Mouse (Mus musculus): Measurements from ENCODE around the gene Hivep3. TPM values are rescaled to one million over a fixed set of nuclear protein-coding genes. Genes with fewer than 3 reads are reported as not detected.

The Hivep3 gene
- 16.5 and 17.2 TPM in 2 replicates for polyA plus RNA-seq (2014; fragmentation: Nextera tagmentation; extraction: Ambion mirVana)

- peak within 1 kb of the TSS; percentile 93 for H3K4me3 ChIP-seq (replicated peaks; ENCODE audit: low read length)
- no peaks in the 10 kb centered on the region for H3K36me3 ChIP-seq (replicated peaks; ENCODE audit: control insufficient read depth, insufficient read depth)
- DNase-seq (ENCODE audit: low spot score) (peak; percentile 96), ATAC-seq (ENCODE audit: low FRiP score) (peak; percentile 98)
- H3K9me3 ChIP-seq (ENCODE audit: control insufficient read depth, low read length), result no peaks in the 10 kb centered on the region
- peaks cover 8% of the 10 kb centered on the region for H3K4me1 ChIP-seq (replicated peaks; ENCODE audit: control insufficient read depth, insufficient read depth, low read length)
- peak within 1 kb of the TSS; percentile 98 for H3K4me2 ChIP-seq (replicated peaks)
- H3K9ac ChIP-seq, result peak within 1 kb of the TSS; percentile 74
- peak within 1 kb of the TSS; percentile 54; the same call in 1 of the 2 replicates for H3K27ac ChIP-seq
- peaks cover 16% of the 10 kb centered on the region; the same call in 1 of the 2 replicates for H3K27me3 ChIP-seq (ENCODE audit: control insufficient read depth, insufficient read depth, low read length)
- WGBS, result under 1% methylated on average over 34 of the region's 47 CpGs
Observed at GRCm38 (mm10) chr4:119733184-119733880, at the start of gene Hivep3. TSS of gene Hivep3 (plus strand) at chr4:119733784.

- Histone ChIP-seq H3K27ac (no peak overlapping the region), H3K9me3 (ENCODE audit: control insufficient read depth, low read length) (no peaks in the 10 kb centered on the region)
- no peak for ATAC-seq (ENCODE audit: low FRiP score)
Observed at GRCm38 (mm10) chr4:119685746-119686145, 47.8 kb upstream of the Hivep3 start.

GRCm38 (mm10) chr4:119698339-119698738 is 35.2 kb upstream of the Hivep3 start:
- DNase-seq (ENCODE audit: low spot score), result no peak
- Histone ChIP-seq H3K9me3 (ENCODE audit: control insufficient read depth, low read length) (no peaks in the 10 kb centered on the region), H3K27me3 (ENCODE audit: control insufficient read depth, insufficient read depth, low read length) (no peaks in the 10 kb centered on the region), H3K4me2 (replicated peaks) (no peak overlapping the region), H3K9ac (no peak overlapping the region), H3K4me1 (replicated peaks; ENCODE audit: control insufficient read depth, insufficient read depth, low read length) (no peaks in the 10 kb centered on the region), H3K36me3 (replicated peaks; ENCODE audit: control insufficient read depth, insufficient read depth) (no peaks in the 10 kb centered on the region), H3K4me3 (replicated peaks; ENCODE audit: low read length) (no peak overlapping the region), H3K27ac (no peak overlapping the region)
- WGBS, result 39% methylated on average over 2 of the region's 2 CpGs
- ATAC-seq (ENCODE audit: low FRiP score), result no peak

More at GRCm38 (mm10) chr4:119685746-119686145, 47.8 kb upstream of the Hivep3 start:
- no peak overlapping the region for H3K4me2 ChIP-seq (replicated peaks)
- H3K4me1 ChIP-seq (replicated peaks; ENCODE audit: control insufficient read depth, insufficient read depth, low read length), result no peaks in the 10 kb centered on the region; the same call in 1 of the 2 replicates
- 93% methylated on average over 2 of the region's 2 CpGs for WGBS
- H3K27me3 ChIP-seq (ENCODE audit: control insufficient read depth, insufficient read depth, low read length), result no peaks in the 10 kb centered on the region
- H3K9ac ChIP-seq, result no peak overlapping the region
- no peak for DNase-seq (ENCODE audit: low spot score)
- no peaks in the 10 kb centered on the region for H3K36me3 ChIP-seq (replicated peaks; ENCODE audit: control insufficient read depth, insufficient read depth)
- no peak overlapping the region for H3K4me3 ChIP-seq (replicated peaks; ENCODE audit: low read length)

- H3K4me3 ChIP-seq (replicated peaks; ENCODE audit: low read length), result no peak overlapping the region
- H3K27ac ChIP-seq, result no peak overlapping the region
- no peak overlapping the region for H3K4me2 ChIP-seq (replicated peaks)
- H3K9me3 ChIP-seq (ENCODE audit: control insufficient read depth, low read length), result no peaks in the 10 kb centered on the region
- no peak for DNase-seq (ENCODE audit: low spot score)
- H3K27me3 ChIP-seq (ENCODE audit: control insufficient read depth, insufficient read depth, low read length), result no peaks in the 10 kb centered on the region
- no peaks in the 10 kb centered on the region for H3K4me1 ChIP-seq (replicated peaks; ENCODE audit: control insufficient read depth, insufficient read depth, low read length)
- no peak for ATAC-seq (ENCODE audit: low FRiP score)
- no peak overlapping the region for H3K9ac ChIP-seq
- 86% methylated on average over 11 of the region's 11 CpGs for WGBS
- no peaks in the 10 kb centered on the region for H3K36me3 ChIP-seq (replicated peaks; ENCODE audit: control insufficient read depth, insufficient read depth)
Observed at GRCm38 (mm10) chr4:119701269-119701954, 32.2 kb upstream of the Hivep3 start.

DNA sequence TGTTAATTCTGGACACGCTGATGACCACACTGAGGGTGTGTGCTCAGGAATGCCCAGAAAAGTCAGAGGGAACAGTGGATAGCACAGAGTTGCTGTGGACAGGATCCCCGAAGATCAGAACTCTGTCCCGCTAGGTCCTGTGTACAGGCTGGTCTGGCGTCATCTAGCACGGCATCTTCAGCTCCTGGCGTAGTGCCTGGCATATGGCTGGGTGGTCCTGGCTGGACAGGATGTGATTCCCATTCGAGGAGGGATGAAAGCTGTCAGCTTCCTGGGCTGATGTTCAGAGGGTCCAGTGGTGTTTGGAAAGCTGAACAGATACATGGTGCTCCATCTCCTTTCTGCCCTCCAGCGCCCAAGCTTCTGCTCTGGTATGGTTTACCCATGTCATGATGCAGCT is 29.6 kb upstream of the Hivep3 start:
- no peak overlapping the region for H3K9ac ChIP-seq
- no peaks in the 10 kb centered on the region for H3K36me3 ChIP-seq (replicated peaks; ENCODE audit: control insufficient read depth, insufficient read depth)
- H3K4me1 ChIP-seq (replicated peaks; ENCODE audit: control insufficient read depth, insufficient read depth, low read length), result no peaks in the 10 kb centered on the region
- no peak overlapping the region for H3K4me3 ChIP-seq (replicated peaks; ENCODE audit: low read length)
- no peak overlapping the region for H3K27ac ChIP-seq
- ATAC-seq (ENCODE audit: low FRiP score), result no peak
- no peaks in the 10 kb centered on the region for H3K9me3 ChIP-seq (ENCODE audit: control insufficient read depth, low read length)
- H3K27me3 ChIP-seq (ENCODE audit: control insufficient read depth, insufficient read depth, low read length), result no peaks in the 10 kb centered on the region
- 89% methylated on average over 8 of the region's 8 CpGs for WGBS
- H3K4me2 ChIP-seq (replicated peaks), result no peak overlapping the region
- DNase-seq (ENCODE audit: low spot score), result no peak

DNA sequence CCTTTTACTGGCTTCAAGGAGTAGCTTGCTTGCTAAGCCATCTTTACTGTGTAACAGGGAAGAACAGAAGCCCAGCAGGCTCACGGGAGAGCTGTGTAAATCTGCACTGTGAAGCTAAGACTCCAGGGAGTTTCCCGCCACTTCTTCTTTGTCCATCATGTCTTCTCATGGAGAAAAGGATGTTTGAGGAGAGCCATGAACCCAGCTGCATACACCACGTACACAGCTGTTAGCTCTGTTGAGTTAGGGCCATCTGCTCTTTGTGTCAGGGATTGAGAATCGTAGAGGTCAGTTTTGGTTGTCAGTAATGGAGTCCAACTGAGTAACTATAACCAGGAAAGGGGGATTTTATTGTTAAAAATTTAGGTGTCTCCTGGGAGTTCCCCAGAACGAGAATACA is 26.3 kb upstream of the Hivep3 start:
- ATAC-seq (ENCODE audit: low FRiP score), result no peak
- Histone ChIP-seq H3K9ac (no peak overlapping the region), H3K4me3 (replicated peaks; ENCODE audit: low read length) (no peak overlapping the region), H3K27me3 (ENCODE audit: control insufficient read depth, insufficient read depth, low read length) (no peaks in the 10 kb centered on the region), H3K27ac (no peak overlapping the region), H3K4me1 (replicated peaks; ENCODE audit: control insufficient read depth, insufficient read depth, low read length) (no peaks in the 10 kb centered on the region), H3K36me3 (replicated peaks; ENCODE audit: control insufficient read depth, insufficient read depth) (no peaks in the 10 kb centered on the region), H3K4me2 (replicated peaks) (no peak overlapping the region), H3K9me3 (ENCODE audit: control insufficient read depth, low read length) (no peaks in the 10 kb centered on the region)
- no peak for DNase-seq (ENCODE audit: low spot score)
- 48% methylated on average over 5 of the region's 5 CpGs for WGBS

DNA sequence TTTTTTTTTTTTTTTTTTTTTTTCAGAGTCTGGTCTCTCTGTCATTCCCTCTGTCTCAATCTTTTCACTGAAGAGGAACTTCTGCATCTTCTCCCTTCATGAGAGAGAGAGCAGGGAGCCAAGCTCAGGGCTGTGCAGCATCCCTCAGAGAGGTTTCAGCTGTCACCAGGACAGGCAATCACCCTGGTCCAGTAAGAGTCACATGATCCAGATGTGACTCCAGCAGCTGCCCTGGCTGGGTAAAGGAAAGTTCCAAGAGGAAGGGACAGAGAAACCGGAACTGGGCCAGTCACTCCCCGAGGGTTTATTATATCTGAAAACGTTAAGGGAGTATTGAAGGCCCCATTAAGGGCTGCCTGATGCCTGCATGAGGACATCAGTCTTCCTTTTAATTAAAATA is 25.8 kb upstream of the Hivep3 start:
- Histone ChIP-seq H3K27ac (no peak overlapping the region), H3K4me1 (replicated peaks; ENCODE audit: control insufficient read depth, insufficient read depth, low read length) (no peaks in the 10 kb centered on the region), H3K4me3 (replicated peaks; ENCODE audit: low read length) (no peak overlapping the region), H3K9me3 (ENCODE audit: control insufficient read depth, low read length) (no peaks in the 10 kb centered on the region), H3K27me3 (ENCODE audit: control insufficient read depth, insufficient read depth, low read length) (no peaks in the 10 kb centered on the region), H3K4me2 (replicated peaks) (no peak overlapping the region), H3K9ac (no peak overlapping the region), H3K36me3 (replicated peaks; ENCODE audit: control insufficient read depth, insufficient read depth) (no peaks in the 10 kb centered on the region)
- DNase-seq (ENCODE audit: low spot score) (no peak), ATAC-seq (ENCODE audit: low FRiP score) (no peak)
- WGBS, result 19% methylated on average over 3 of the region's 3 CpGs

- ATAC-seq (ENCODE audit: low FRiP score) (no peak), DNase-seq (ENCODE audit: low spot score) (no peak)
- Histone ChIP-seq H3K4me3 (replicated peaks; ENCODE audit: low read length) (no peak overlapping the region), H3K9me3 (ENCODE audit: control insufficient read depth, low read length) (no peaks in the 10 kb centered on the region), H3K4me1 (replicated peaks; ENCODE audit: control insufficient read depth, insufficient read depth, low read length) (no peaks in the 10 kb centered on the region), H3K36me3 (replicated peaks; ENCODE audit: control insufficient read depth, insufficient read depth) (no peaks in the 10 kb centered on the region), H3K4me2 (replicated peaks) (no peak overlapping the region), H3K27ac (no peak overlapping the region), H3K9ac (no peak overlapping the region), H3K27me3 (ENCODE audit: control insufficient read depth, insufficient read depth, low read length) (no peaks in the 10 kb centered on the region)
- WGBS, result 60% methylated on average over 4 of the region's 4 CpGs
Observed at GRCm38 (mm10) chr4:119710208-119710607, 23.4 kb upstream of the Hivep3 start.

DNA sequence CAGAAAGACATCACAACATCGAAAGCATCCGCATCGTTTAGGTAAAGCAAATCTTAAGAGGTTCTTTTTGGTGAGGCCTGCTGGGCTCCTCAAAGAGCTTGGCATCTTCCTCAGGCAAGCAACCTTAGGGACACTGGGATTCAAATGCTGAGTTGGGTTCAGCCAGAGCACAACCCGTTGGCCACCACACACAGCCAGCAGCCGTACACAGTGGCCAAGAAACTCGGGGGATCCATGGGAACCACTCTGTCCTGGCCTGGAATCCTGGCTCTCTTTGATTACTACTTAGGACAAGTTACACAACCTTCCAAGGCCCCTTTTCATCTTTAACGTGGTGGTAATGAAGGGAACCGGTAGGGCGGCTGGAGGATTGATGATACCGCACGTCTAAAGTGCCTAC is 16.1 kb upstream of the Hivep3 start:
- H3K9me3 ChIP-seq (ENCODE audit: control insufficient read depth, low read length), result no peaks in the 10 kb centered on the region
- no peak overlapping the region for H3K27ac ChIP-seq
- no peak for DNase-seq (ENCODE audit: low spot score)
- no peak for ATAC-seq (ENCODE audit: low FRiP score)
- H3K36me3 ChIP-seq (replicated peaks; ENCODE audit: control insufficient read depth, insufficient read depth), result no peaks in the 10 kb centered on the region
- no peak overlapping the region for H3K4me3 ChIP-seq (replicated peaks; ENCODE audit: low read length)
- 64% methylated on average over 11 of the region's 11 CpGs for WGBS
- no peaks in the 10 kb centered on the region for H3K27me3 ChIP-seq (ENCODE audit: control insufficient read depth, insufficient read depth, low read length)
- H3K4me2 ChIP-seq (replicated peaks), result no peak overlapping the region
- H3K9ac ChIP-seq, result no peak overlapping the region
- H3K4me1 ChIP-seq (replicated peaks; ENCODE audit: control insufficient read depth, insufficient read depth, low read length), result no peaks in the 10 kb centered on the region
